Mouse (Mus musculus) cerebellum, adult 8-10 months (tissue): ENCODE results near the gene Ly6g6e.
"Not testable (repeated sequence)": the region's sequence is repeated elsewhere in the genome, so short reads cannot be mapped to it uniquely, and the experiment has no call there.

Experiments
- DNase-seq: peaks from one replicate; pipeline ENCODE4 v3.0.0; 2022

Ly6g6e gene

GRCm38 (mm10) chr17:35076507-35077176 lies at the start of gene Ly6g6e:
Gene Ly6g6e, plus strand, starts transcription at chr17:35076902.
- DNase-seq, result no peak

DNA sequence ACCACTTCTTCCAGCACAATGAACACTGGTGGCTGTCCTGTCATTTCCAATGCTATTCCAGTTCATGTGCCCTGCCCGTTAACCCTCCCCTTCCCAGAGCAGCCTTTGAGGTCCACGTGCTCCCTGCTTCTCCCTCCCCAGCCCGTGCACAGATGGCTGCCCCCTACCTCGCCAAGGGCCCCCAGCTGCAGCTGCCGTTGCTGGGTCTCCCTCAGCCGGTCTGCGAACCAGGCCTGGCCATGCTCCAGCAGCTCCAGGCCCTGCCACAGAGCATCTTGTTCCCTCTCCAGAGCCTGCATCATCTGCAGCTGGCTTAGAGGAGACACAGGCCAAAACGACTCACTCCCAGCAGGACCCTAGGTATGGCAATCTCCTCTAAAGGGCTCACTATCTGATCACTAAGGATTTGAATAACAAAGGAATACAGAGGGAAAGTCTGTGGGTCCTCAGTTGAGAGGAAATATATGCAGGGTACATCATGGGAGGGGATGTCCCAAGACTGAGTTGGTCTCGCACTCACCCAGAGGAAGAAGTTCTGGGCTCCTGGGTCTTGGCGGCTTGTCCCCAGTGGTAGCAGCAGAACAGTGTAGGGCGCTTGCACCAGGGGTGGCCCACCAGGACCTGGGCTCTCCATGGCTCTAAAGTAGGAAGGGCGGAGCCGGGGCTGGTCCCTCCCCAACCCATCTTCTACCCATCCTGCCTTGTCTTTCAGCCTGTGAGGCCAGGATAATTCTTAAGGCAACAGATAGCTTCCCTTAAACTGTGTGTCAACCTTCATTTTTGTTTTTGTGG lies 49.2 kb upstream of the Ly6g6e start, which contains the start of gene Sapcd1:
TSS of gene Sapcd1 (minus strand) at position 740 of the 792 bp plus-strand sequence.
- peak; percentile 25 for DNase-seq

GRCm38 (mm10) chr17:35028315-35028714 lies 48.4 kb upstream of the Ly6g6e start:
- no peak for DNase-seq

GRCm38 (mm10) chr17:35029691-35030532 lies 46.8 kb upstream of the Ly6g6e start:
- no peak for DNase-seq

- DNase-seq, result no peak
Observed at GRCm38 (mm10) chr17:35031272-35031671, 45.4 kb upstream of the Ly6g6e start.

DNA sequence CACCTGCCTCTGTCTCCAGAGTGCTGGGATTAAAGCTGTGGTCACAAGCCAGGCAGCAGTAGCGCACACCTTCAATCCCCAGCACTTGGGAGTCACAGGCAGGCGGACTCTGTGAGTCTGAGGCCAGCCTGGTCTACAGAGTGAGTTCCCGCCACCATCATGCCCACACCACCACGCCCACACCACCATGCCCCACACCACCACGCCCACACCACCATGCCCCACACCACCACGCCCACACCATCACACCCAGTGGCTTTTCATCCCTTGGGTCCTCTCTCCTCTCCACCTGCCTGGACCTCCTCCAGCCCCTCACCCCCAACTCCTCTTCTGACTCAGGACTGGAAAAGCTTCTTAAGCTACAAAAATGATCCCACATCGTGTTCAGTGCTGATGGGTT lies 44.8 kb upstream of the Ly6g6e start:
- DNase-seq, result no peak

- DNase-seq, result no peak
Observed at GRCm38 (mm10) chr17:35032323-35032870, 44.3 kb upstream of the Ly6g6e start.

GRCm38 (mm10) chr17:35033703-35034102 lies 43.0 kb upstream of the Ly6g6e start:
- not testable (repeated sequence) for DNase-seq

DNA sequence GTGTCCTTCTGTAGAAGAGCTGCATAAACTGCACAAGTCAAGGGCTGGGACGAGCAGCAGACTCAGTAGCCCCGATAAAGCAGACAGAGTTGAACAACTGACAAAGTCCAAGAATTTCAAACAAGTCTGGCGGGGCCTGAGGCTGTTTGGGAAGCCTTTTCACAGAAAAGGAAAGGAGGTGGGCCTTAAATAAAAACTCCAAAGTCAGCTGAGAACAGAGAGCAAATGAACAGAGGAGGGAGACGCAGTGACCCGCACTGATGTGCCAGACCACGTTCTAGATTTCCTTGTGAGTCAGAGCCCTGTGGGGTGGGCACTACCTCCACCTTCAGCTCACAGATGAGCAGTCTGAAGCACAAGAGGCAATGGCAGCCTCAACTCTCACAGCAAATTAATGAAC lies 41.8 kb upstream of the Ly6g6e start:
- DNase-seq, result no peak

- no peak for DNase-seq
Observed at GRCm38 (mm10) chr17:35039121-35039873, 37.4 kb upstream of the Ly6g6e start.

- no peak for DNase-seq
Observed at GRCm38 (mm10) chr17:35043794-35044193, 32.9 kb upstream of the Ly6g6e start.

GRCm38 (mm10) chr17:35044904-35045806 lies 31.5 kb upstream of the Ly6g6e start:
- DNase-seq, result peak; percentile 5

- DNase-seq, result peak; percentile 39
Observed at GRCm38 (mm10) chr17:35045807-35046680, 30.7 kb upstream of the Ly6g6e start.

- DNase-seq, result peak; percentile 94
Observed at GRCm38 (mm10) chr17:35046681-35047455, 29.8 kb upstream of the Ly6g6e start, which contains the start of gene Msh5. Gene Msh5, minus strand, starts transcription at chr17:35046745.

DNA sequence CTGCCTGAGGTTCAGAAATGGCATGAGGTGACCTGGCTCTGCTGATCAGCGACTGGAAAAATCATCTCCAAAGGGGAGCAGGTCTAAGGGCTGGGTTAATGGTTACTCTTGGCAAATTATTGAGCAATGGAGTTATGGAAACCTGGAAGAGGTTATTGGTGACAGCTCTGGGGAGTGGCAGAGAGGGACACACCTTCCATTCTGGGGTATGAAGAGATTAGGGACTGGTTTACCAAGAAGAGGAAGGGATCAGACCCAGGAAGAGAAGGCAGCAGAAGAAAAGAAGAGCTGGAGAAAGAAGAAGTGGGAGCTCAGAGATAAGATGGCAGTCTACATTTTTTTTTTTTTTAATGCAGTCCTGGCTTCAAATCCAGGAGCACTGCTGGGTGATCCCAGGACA lies 29.0 kb upstream of the Ly6g6e start:
- DNase-seq, result no peak

DNA sequence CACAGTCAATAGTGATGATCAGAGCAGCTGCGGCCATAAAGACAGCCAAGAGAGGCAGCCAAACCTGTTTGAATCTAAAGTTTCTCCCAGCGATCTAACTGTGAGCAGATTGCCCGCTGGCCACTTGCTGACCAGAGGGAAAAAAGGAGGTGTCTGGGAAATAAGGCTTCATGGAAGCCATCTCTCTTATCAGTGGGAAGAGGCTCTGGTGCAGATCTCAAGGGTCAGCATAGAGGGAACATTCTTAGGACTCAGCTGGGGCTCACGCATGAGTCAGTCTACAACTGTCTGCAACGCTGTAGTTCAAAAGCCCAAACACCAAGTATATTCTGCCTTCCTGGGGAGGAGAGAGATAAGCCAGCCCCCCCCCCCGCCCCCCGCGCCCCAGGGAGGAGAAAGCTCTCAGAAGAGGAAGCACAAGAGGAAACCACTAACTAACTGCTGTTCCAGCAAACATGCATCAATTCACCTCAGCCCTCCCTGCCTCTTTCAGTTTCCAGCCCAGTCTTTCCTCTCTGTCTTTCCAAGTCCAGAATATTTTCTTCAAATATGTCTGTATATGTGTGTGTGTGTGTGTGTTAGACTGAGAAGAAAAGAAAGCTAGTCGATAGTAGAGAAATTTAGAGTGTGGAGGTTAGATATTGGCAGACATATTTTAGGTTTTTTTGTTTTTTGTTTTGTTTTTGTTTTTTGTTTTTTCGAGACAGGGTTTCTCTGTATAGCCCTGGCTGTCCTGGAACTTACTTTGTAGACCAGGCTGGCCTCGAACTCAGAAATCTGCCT lies 28.4 kb upstream of the Ly6g6e start:
- DNase-seq, result peak; percentile 7

DNA sequence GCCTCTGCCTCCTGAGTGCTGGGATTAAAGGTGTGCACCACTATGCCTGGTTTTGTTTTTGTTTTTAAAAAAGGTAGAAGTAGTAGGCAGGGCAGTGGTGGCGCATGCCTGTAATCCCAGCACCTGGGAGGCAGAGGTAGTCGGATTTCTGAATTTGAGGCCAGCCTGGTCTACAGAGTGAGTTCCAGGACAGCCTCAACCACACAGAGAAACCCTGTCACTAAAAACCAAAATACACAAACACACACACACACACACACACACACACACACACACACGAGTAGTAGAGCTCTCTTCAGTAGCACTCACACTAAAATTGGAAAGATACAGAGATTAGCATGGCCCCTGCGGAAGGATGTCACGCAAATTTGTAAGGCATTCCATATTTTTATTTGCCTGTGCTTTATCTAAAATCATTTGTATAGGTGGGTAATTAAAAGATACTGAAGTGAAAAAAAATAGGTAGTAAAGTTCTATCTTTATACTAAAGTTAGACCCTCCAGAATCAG lies 27.7 kb upstream of the Ly6g6e start:
- no peak for DNase-seq

DNA sequence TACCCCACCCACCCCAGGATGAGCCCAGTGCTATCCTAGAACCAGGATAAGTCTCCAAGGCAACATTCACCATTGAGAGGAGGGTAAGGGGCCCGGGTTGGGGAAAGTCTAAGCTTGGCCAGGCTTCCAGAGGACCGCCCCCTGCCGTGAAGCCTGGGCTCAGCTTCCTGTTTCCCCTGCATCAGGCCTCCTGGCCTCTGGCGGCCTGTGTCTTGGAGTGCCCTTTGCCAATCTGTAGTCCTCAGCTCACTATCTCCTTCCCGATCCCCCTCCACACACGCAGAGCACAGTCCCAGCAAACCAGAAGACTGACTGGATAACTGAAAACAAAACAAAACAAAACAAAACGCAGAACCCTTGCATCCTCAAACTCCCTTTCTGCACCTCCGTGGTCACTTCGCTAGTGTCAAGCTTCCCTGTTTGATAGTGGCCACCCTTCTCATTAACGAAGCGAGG lies 27.1 kb upstream of the Ly6g6e start, which contains the start of gene Clic1:
TSS of gene Clic1 (plus strand) at position 406 of the 456 bp plus-strand sequence.
- DNase-seq, result no peak
